Mouse (Mus musculus) stomach, postnatal 0 days (tissue): ENCODE results near the gene Kif6.

Experiments used
- CTCF ChIP-seq: IDR thresholded peaks from 2 replicates; pipeline ENCODE4 v1.5.1; 2016; ENCODE audit warnings: antibody characterized with exemption, low read depth, mild to moderate bottlenecking, moderate library complexity
- EP300 ChIP-seq: optimal IDR thresholded peaks from 2 replicates; pipeline ENCODE3; 2016; ENCODE audit warnings: antibody characterized with exemption

GRCm38 (mm10) chr17:49646267-49646666 lies 31.3 kb downstream of the Kif6 start:
- TF ChIP-seq CTCF (no peak), EP300 (no peak)
